Mouse (Mus musculus) left cerebral cortex, postnatal 4 days (tissue): ENCODE measurements around the gene Ankrd66. TPM values are rescaled to one million over a fixed set of nuclear protein-coding genes. Genes with fewer than 3 reads are reported as not detected.
A peak's percentile ranks its signal among the peaks of the same experiment; 100 is the strongest.

Experiments
- DNase-seq: peaks from one replicate; pipeline ENCODE4 v3.0.0-alpha.2; 2022
- intact Hi-C: fragments of 180-260 bp; cut with DNase I; formaldehyde crosslinking; loops from one replicate; pipeline ENCODE4 v1.15.1; 2025
- total RNA-seq, 2 experiments: library from RNA; stranded (reverse); gene quantifications; 2 replicates each; pipeline ENCODE4 v1.2.3; 2021

Ankrd66 gene
- under 1 TPM in 1 of 2 experiments, not detected in 1; 0.58 TPM for total RNA-seq

GRCm38 (mm10) chr17:43543539-43543938 lies at the start of gene Ankrd66:
Ankrd66 (minus strand) TSS chr17:43543639.
- DNase-seq: no peak
- intact Hi-C loops: no loop called here

- no peak for DNase-seq
- intact Hi-C loops: no loop called here
Observed at GRCm38 (mm10) chr17:43592296-43593291, 49.2 kb upstream of the Ankrd66 start.

- intact Hi-C loops: no loop called here
Observed at GRCm38 (mm10) chr17:43590531-43590930, 47.1 kb upstream of the Ankrd66 start.

GRCm38 (mm10) chr17:43589750-43590149 lies 46.3 kb upstream of the Ankrd66 start:
- intact Hi-C loops: no loop called here

More at GRCm38 (mm10) chr17:43590531-43590930, 47.1 kb upstream of the Ankrd66 start:
- DNase-seq: no peak

GRCm38 (mm10) chr17:43587278-43587677 lies 43.8 kb upstream of the Ankrd66 start:
- intact Hi-C loops: no loop called here
- no peak for DNase-seq

More at GRCm38 (mm10) chr17:43589750-43590149, 46.3 kb upstream of the Ankrd66 start:
- no peak for DNase-seq

- no peak for DNase-seq
- intact Hi-C loops: no loop called here
Observed at GRCm38 (mm10) chr17:43584771-43585170, 41.3 kb upstream of the Ankrd66 start.

GRCm38 (mm10) chr17:43581012-43581467 lies 37.6 kb upstream of the Ankrd66 start:
- intact Hi-C loops: no loop called here
- peak; percentile 21 for DNase-seq

DNA sequence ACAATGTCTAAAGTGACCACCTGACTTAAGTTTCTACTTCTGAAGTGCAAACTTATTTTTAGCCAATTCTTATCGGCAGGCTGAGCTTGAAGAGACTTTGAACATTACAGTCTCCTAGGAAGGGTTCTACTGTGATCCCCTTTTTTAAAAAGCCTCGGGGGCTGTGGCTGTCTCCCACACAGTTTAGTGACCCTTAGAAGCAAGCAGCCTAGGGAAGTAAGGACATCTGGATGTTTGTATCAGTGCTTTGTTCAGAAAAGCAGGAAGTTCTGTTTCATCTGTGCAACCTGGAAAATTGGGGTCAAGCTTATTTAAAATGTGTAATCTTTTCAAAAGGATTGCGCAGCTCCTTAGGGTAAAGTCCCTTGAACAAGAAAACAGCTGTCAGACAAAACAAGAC lies 37.0 kb upstream of the Ankrd66 start:
- intact Hi-C loops: no loop called here
- no peak for DNase-seq

- intact Hi-C loops: no loop called here
- DNase-seq: peak; percentile 33
Observed at GRCm38 (mm10) chr17:43573624-43574073, 30.2 kb upstream of the Ankrd66 start.

DNA sequence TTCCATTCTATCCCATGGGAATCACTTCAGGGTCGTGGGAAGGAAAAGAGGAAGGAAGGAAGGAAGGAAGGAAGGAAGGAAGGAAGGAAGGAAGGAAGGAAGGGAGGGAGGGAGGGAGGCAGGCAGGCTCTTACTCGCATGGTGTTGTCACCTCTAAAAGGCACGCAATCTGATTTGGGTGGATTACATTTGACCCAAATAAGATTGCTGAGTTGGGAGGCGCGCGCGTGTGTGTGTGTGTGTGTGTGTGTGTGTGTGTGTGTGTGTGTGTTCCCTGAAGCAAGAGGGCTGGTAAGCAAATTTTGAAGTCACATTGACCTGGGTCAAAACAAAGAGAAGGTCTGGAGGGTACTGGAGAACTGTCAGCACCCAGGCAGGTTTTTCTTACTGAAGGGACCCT lies 25.8 kb upstream of the Ankrd66 start:
- DNase-seq: no peak
- intact Hi-C loops: no loop called here

GRCm38 (mm10) chr17:43567992-43568888 lies 24.8 kb upstream of the Ankrd66 start, which contains the start of gene Pla2g7:
Pla2g7 (plus strand) TSS chr17:43568098.
- DNase-seq: peak; percentile 62
- intact Hi-C loops: no loop called here

GRCm38 (mm10) chr17:43567593-43567991 lies 24.2 kb upstream of the Ankrd66 start:
- no peak for DNase-seq
- intact Hi-C loops: no loop called here

GRCm38 (mm10) chr17:43563192-43563987 lies 20.0 kb upstream of the Ankrd66 start:
- intact Hi-C loops: no loop called here
- no peak for DNase-seq

GRCm38 (mm10) chr17:43558678-43559077 lies 15.2 kb upstream of the Ankrd66 start:
- intact Hi-C loops: no loop called here

DNA sequence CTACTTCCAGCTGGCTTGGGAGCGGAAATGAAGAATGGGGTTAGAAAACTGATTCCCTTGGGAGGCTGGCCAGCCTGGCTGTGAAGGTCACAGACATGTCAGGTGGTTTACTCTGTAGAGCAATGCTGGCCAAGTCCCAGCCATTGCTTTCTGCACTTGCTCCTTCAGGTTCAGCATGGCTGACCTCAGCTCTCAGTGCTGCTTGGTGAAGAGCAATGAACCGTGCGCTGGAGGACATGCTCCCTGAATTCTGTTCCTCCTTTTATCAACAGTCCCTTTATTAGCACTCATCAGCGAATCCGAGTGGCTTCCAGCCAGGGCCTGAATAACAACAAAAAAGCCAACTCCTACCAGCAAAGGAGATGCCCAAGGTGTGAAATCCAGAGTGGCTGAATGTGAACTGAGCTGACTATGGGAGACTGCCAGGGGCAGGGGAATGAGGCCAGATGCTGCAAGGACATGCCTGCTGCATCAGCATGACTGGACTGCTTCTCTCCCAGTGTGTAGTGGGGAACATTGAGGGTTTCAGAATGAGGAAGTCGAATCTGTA lies 14.2 kb upstream of the Ankrd66 start:
- DNase-seq: peak; percentile 70
- intact Hi-C loops: no loop called here

More at GRCm38 (mm10) chr17:43558678-43559077, 15.2 kb upstream of the Ankrd66 start:
- DNase-seq: no peak

GRCm38 (mm10) chr17:43557104-43557503 lies 13.7 kb upstream of the Ankrd66 start:
- no peak for DNase-seq
- intact Hi-C loops: no loop called here

- intact Hi-C loops: no loop called here
- no peak for DNase-seq
Observed at GRCm38 (mm10) chr17:43554516-43555403, 11.3 kb upstream of the Ankrd66 start.

DNA sequence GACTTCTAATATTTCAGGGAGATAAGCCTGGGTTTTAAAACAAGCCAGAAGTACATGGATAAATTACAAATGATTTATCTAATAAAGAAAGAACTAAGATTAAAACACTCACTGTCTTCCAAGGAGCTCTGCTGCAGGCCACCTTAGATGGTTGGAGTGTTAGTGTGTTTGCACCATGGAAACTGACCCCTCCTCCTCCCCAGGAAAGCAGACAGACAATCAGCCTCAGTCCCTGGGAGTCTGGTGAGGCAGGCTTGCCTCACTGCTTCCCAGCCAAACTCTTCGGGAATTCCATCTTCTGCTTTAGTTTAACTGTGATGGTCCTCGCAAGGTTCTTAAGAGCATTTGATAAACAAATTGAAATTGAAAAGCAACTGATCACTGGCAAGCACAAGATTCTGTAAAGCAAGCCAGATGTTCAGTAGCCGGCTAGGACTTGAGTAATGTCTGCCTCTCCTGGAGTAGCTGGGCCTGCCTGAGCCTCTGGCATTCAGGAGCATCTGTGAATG lies 7.7 kb upstream of the Ankrd66 start:
- no peak for DNase-seq
- intact Hi-C loops: no loop called here
